In genomic region chr4:40142743-40143532, GRCm38 (mm10) we compare ENCODE assay signal across 8 mouse cellular contexts. TPM values are rescaled to one million over a fixed set of nuclear protein-coding genes. Genes with fewer than 3 reads are reported as not detected.
A peak's percentile ranks its signal among the peaks of the same experiment; 100 is the strongest.
DNase-seq lines count a peak whose midpoint lies in the region; ATAC-seq and TF ChIP-seq lines count a peak whose summit lies in the region.

Aco1 (plus strand) TSS chr4:40143081.

- peaks cover 41% of the 10 kb centered on the region for H3K79me2 ChIP-seq in C2C12 (ENCODE audit: control insufficient read depth, insufficient read depth)
- H3K79me2 ChIP-seq in liver, adult 2 months (ENCODE audit: control insufficient read depth, insufficient read depth, low read length) = peaks cover 15% of the 10 kb centered on the region; the same call in 1 of the 2 replicates
- H3K79me2 ChIP-seq in myocyte (ENCODE audit: control insufficient read depth, insufficient read depth) = peaks cover 41% of the 10 kb centered on the region

- H3K27me3 ChIP-seq in C2C12 (ENCODE audit: control insufficient read depth, insufficient read depth, insufficient read length) (no peaks in the 10 kb centered on the region), myocyte (ENCODE audit: control insufficient read depth, insufficient read depth, insufficient read length) (no peaks in the 10 kb centered on the region)
- H3K27me3 ChIP-seq in erythroblast, embryonic 14.5 days (ENCODE audit: control insufficient read depth) = no peaks in the 10 kb centered on the region
- H3K27me3 ChIP-seq in heart, embryonic 11.5 days (ENCODE audit: control insufficient read depth, insufficient read depth, low read length) = no peaks in the 10 kb centered on the region
- no peaks in the 10 kb centered on the region for H3K27me3 ChIP-seq in kidney, embryonic 16.5 days (ENCODE audit: insufficient read depth, low read length)
- no peaks in the 10 kb centered on the region for H3K27me3 ChIP-seq in liver, adult 2 months (ENCODE audit: control insufficient read depth, insufficient read depth, low read length)
- no peaks in the 10 kb centered on the region for H3K27me3 ChIP-seq in splenic B cell, adult 2 months (ENCODE audit: control insufficient read depth, insufficient read depth, low read length, poor library complexity, severe bottlenecking)

- H3K4me1 ChIP-seq in erythroblast, embryonic 14.5 days (ENCODE audit: control insufficient read depth) = peaks cover 47% of the 10 kb centered on the region
- peaks cover 8% of the 10 kb centered on the region for H3K4me1 ChIP-seq in heart, embryonic 11.5 days (ENCODE audit: control insufficient read depth, insufficient read depth, low read length)
- H3K4me1 ChIP-seq in kidney, embryonic 16.5 days (ENCODE audit: insufficient read depth, low read length) = peaks cover 21% of the 10 kb centered on the region
- H3K4me1 ChIP-seq in liver, adult 2 months (ENCODE audit: control insufficient read depth, insufficient read depth, low read length) = peaks cover 25% of the 10 kb centered on the region

- TF ChIP-seq CTCF in C2C12 (IDR thresholded peaks at IDR 0.05; ENCODE audit: control insufficient read depth, insufficient read depth, insufficient read length) = no peak
- TF ChIP-seq CTCF in brain, embryonic 14.5 days (IDR thresholded peaks at IDR 0.05; ENCODE audit: borderline replicate concordance, extremely low read depth, insufficient read depth, insufficient read length) = no peak
- TF ChIP-seq CTCF in liver, adult 2 months (IDR thresholded peaks at IDR 0.05; ENCODE audit: low read depth, low read length) = no peak

- DNase-seq in brain, embryonic 14.5 days (ENCODE audit: low read depth) = peak; percentile 98
- peak; percentile 97 for DNase-seq in liver, adult 2 months (ENCODE audit: extremely low read depth, low read depth, low spot score)
- DNase-seq in splenic B cell, adult 2 months (ENCODE audit: low read depth, low spot score) = peak; percentile 97

- H3K27ac ChIP-seq in heart, embryonic 11.5 days (ENCODE audit: low read depth, low read length) = peak within 1 kb of the TSS; percentile 78
- peak within 1 kb of the TSS; percentile 97 for H3K27ac ChIP-seq in kidney, embryonic 16.5 days (ENCODE audit: low read length)
- peak within 1 kb of the TSS; percentile 93 for H3K27ac ChIP-seq in liver, adult 2 months (replicated peaks; ENCODE audit: insufficient read depth, low read depth, low read length)

- peaks cover 20% of the 10 kb centered on the region for H3K79me3 ChIP-seq in C2C12 (ENCODE audit: low read depth)

- no peaks in the 10 kb centered on the region for H3K9me3 ChIP-seq in erythroblast, embryonic 14.5 days (ENCODE audit: control insufficient read depth, low read length)
- H3K9me3 ChIP-seq in heart, embryonic 11.5 days (replicated peaks; ENCODE audit: control insufficient read depth, low read length) = no peaks in the 10 kb centered on the region
- H3K9me3 ChIP-seq in kidney, embryonic 16.5 days (ENCODE audit: low read length) = no peaks in the 10 kb centered on the region

- ATAC-seq in heart, embryonic 11.5 days (replicated peaks; ENCODE audit: insufficient number of reproducible peaks, low FRiP score, low TSS enrichment) = peak; percentile 97
- ATAC-seq in kidney, embryonic 16.5 days (ENCODE audit: low FRiP score, low TSS enrichment) = peak; percentile 97

- H3ac ChIP-seq in C2C12 (ENCODE audit: control insufficient read depth, insufficient read length, low read depth) (peak within 1 kb of the TSS; percentile 94), myocyte (ENCODE audit: control insufficient read depth, insufficient read length) (peak within 1 kb of the TSS; percentile 79)

- H3K36me3 ChIP-seq in C2C12 (ENCODE audit: control insufficient read depth, insufficient read depth) = peaks cover 12% of the 10 kb centered on the region
- no peaks in the 10 kb centered on the region; the same call in 1 of the 2 replicates for H3K36me3 ChIP-seq in erythroblast, embryonic 14.5 days (ENCODE audit: control insufficient read depth)
- no peaks in the 10 kb centered on the region for H3K36me3 ChIP-seq in heart, embryonic 11.5 days (ENCODE audit: control insufficient read depth, insufficient read depth, low read length)
- no peaks in the 10 kb centered on the region for H3K36me3 ChIP-seq in kidney, embryonic 16.5 days (ENCODE audit: insufficient read depth, low read length)
- H3K36me3 ChIP-seq in liver, adult 2 months (ENCODE audit: control insufficient read depth, insufficient read depth, low read length) = 0 out of 2 replicates have a peak, but pooled peaks cover 3% of the 10 kb centered on the region
- H3K36me3 ChIP-seq in myocyte (ENCODE audit: control insufficient read depth, insufficient read depth) = peaks cover 7% of the 10 kb centered on the region
- H3K36me3 ChIP-seq in splenic B cell, adult 2 months (ENCODE audit: control insufficient read depth, insufficient read depth, low read length, poor library complexity, severe bottlenecking) = no peaks in the 10 kb centered on the region

- peak within 1 kb of the TSS; percentile 77 for H3K9ac ChIP-seq in heart, embryonic 11.5 days (ENCODE audit: low read depth, low read length)
- H3K9ac ChIP-seq in kidney, embryonic 16.5 days (replicated peaks; ENCODE audit: low read length) = peak within 1 kb of the TSS; percentile 95
- peak within 1 kb of the TSS; percentile 96 for H3K9ac ChIP-seq in liver, adult 2 months (ENCODE audit: low read depth, low read length)

- H3K4me2 ChIP-seq in heart, embryonic 11.5 days = peak within 1 kb of the TSS; percentile 83
- H3K4me2 ChIP-seq in kidney, embryonic 16.5 days (replicated peaks; ENCODE audit: low read depth, low read length) = peak within 1 kb of the TSS; percentile 70
- peak within 1 kb of the TSS; percentile 100 for H3K4me2 ChIP-seq in myocyte (ENCODE audit: low read depth)

- WGBS in heart, embryonic 11.5 days (ENCODE audit: insufficient replicate concordance) = under 1% methylated on average over 41 of the region's 46 CpGs
- WGBS in kidney, embryonic 16.5 days = 0% methylated on average over 39 of the region's 46 CpGs
- WGBS in liver, adult 2 months = under 1% methylated on average over 46 of the region's 46 CpGs

- peak; percentile 56 for TF ChIP-seq POLR2A in brain, embryonic 14.5 days (IDR thresholded peaks at IDR 0.05; ENCODE audit: borderline replicate concordance, extremely low read depth, insufficient read depth, insufficient read length, poor library complexity, severe bottlenecking)
- TF ChIP-seq POLR2A in liver, adult 2 months (IDR thresholded peaks at IDR 0.05; ENCODE audit: extremely low read depth, insufficient read depth, low read length) = peak; percentile 97
- TF ChIP-seq POLR2A in myocyte (IDR thresholded peaks at IDR 0.05; ENCODE audit: insufficient read length, low read depth) = peak; percentile 87

- H3K4me3 ChIP-seq in C2C12 (ENCODE audit: insufficient read depth, poor library complexity, severe bottlenecking) (peak within 1 kb of the TSS; percentile 55), myocyte (peak within 1 kb of the TSS; percentile 54)
- peak within 1 kb of the TSS; percentile 85 for H3K4me3 ChIP-seq in erythroblast, embryonic 14.5 days (replicated peaks)
- peak within 1 kb of the TSS; percentile 76 for H3K4me3 ChIP-seq in heart, embryonic 11.5 days (ENCODE audit: low read depth, low read length)
- peak within 1 kb of the TSS; percentile 81 for H3K4me3 ChIP-seq in kidney, embryonic 16.5 days (ENCODE audit: low read length)
- peak within 1 kb of the TSS; percentile 92 for H3K4me3 ChIP-seq in liver, adult 2 months (ENCODE audit: insufficient read depth, low read depth, low read length)

TF ChIP-seq in C2C12, 6 proteins besides CTCF, POLR2A, EP300 and RAD21:
- no peak for TF ChIP-seq FOSL1 (IDR thresholded peaks at IDR 0.05; ENCODE audit: insufficient read depth, low read length, poor library complexity, severe bottlenecking)
- TF ChIP-seq CEBPB (IDR thresholded peaks at IDR 0.05; ENCODE audit: low read depth) = no peak
- no peak for TF ChIP-seq MAX (IDR thresholded peaks at IDR 0.05)
- TF ChIP-seq USF1 (IDR thresholded peaks at IDR 0.05; ENCODE audit: low read depth) = no peak
- TF ChIP-seq MYOD1 (IDR thresholded peaks at IDR 0.05; ENCODE audit: control insufficient read depth, insufficient read length, low read depth) = no peak
- TF ChIP-seq MYOG (IDR thresholded peaks at IDR 0.05; ENCODE audit: control insufficient read depth, extremely low read depth, insufficient read length) = no peak

TF ChIP-seq in myocyte, 11 proteins besides CTCF, POLR2A, EP300 and RAD21:
- TF ChIP-seq SRF (IDR thresholded peaks at IDR 0.05; ENCODE audit: control insufficient read depth, insufficient read length, low read depth) (peak; percentile 68), CEBPB (IDR thresholded peaks at IDR 0.05; ENCODE audit: insufficient read depth, poor library complexity, severe bottlenecking) (no peak), MYOG (IDR thresholded peaks at IDR 0.05; ENCODE audit: control insufficient read depth in 1 of 3, insufficient read depth in 1 of 3, insufficient read length in 2 of 3, low read depth in 2 of 3) (peak in 2 of 3 experiments; percentile 45 to 75), MYOD1 (IDR thresholded peaks at IDR 0.05; ENCODE audit: control insufficient read depth in 1 of 3, insufficient read length in 2 of 3, low read depth in 2 of 3) (peak in 2 of 3 experiments; percentile 48 to 72), POLR2AphosphoS2 (IDR thresholded peaks at IDR 0.05; ENCODE audit: insufficient read length, low read depth) (peak; percentile 89)

RNA-seq across cellular contexts. Expression of gene Aco1, which starts in this region (rescaled TPM):
- polyA plus RNA-seq in C2C12 (2012; fragmentation: generic; extraction: Trizol) (32.6 TPM), myocyte (2012; fragmentation: generic; extraction: Trizol) (35.5 TPM)
- 51.0 and 52.3 TPM in 2 replicates for polyA plus RNA-seq in brain, embryonic 14.5 days (2012; rRNA removed)
- polyA plus RNA-seq in erythroblast, embryonic 14.5 days (2012) = 0.08 and 0.10 TPM in 2 replicates
- polyA plus RNA-seq in heart, embryonic 11.5 days (2014; fragmentation: Nextera tagmentation; extraction: Ambion mirVana) = 32.1 and 33.0 TPM in 2 replicates
- polyA plus RNA-seq in kidney, embryonic 16.5 days (2015; fragmentation: Nextera tagmentation; extraction: Ambion mirVana) = 89.4 and 91.0 TPM in 2 replicates
- 173 and 178 TPM in 2 replicates for total RNA-seq in liver, adult 2 months (2014; rRNA removed)
- 112 and 125 TPM in 2 replicates for polyA plus RNA-seq in liver, adult 2 months (2012; rRNA removed)

Comparison
In these comparisons a context has a peak if more than half of its experiments do, and no peak if none do; other contexts are left out.
1. Peak in every context shown above with its lines: DNase-seq, ATAC-seq, H3K4me3 ChIP-seq and H3K27ac ChIP-seq.
2. RNA of gene Aco1 (polyA plus RNA-seq): 112 to 125 TPM in liver, adult 2 months, 89.4 to 91.0 TPM in kidney, embryonic 16.5 days, 51.0 to 52.3 TPM in brain, embryonic 14.5 days, 35.5 TPM in myocyte (single experiment), 32.6 TPM in C2C12 (single experiment) and 32.1 to 33.0 TPM in heart, embryonic 11.5 days; 0.08 to 0.10 TPM in erythroblast, embryonic 14.5 days; every median in the first group is over 10 times any median in the second.